Mouse (Mus musculus): ENCODE results near the gene Ankrd34a.

The Ankrd34a gene

DNA sequence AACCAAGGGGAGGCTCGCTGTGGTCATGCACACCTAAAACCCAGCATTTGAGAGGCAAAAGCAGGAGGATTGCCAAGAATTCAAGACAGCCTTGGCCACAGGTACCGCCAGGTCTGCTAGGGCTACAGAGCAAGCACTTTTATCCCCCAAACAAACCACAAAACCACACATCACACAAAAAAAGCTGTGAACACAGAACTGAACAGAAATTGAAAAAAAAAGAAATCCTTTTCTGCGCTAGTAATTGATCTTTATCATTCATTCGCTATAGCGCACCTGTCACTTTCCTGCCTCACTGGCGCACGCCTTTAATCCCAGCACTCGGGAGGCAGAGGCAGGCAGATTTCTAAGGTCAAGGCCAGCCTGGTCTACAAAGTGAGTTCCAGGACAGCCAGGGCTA lies 33.2 kb upstream of the Ankrd34a start:
- DNase-seq (ENCODE audit: low spot score in 2 of 2): no peak

- DNase-seq (ENCODE audit: low spot score in 2 of 2): no peak
Measured at GRCm38 (mm10) chr3:96563911-96564632, 32.4 kb upstream of the Ankrd34a start.

DNA sequence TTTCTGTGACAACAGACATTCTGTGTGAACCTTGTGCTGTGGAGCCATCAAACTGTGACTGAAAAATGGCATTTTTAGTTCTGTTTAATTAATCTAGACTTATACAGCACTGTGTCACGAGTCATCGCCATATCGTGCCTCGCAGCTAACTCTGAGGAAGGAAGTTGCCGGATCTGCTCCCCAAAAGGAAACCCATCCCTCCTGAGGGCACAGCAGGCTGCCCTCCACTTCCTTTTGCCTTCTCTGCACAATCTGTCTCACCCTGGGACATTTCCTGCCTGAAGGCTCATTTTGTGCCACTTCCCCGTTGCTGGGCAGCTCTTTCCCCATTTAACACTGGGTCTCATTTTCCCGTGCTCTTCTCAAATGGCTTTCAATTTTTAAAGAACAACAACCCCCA lies 31.8 kb upstream of the Ankrd34a start:
- DNase-seq (ENCODE audit: low spot score in 2 of 2): no peak

- DNase-seq (ENCODE audit: low spot score in 2 of 2): no peak
Measured at GRCm38 (mm10) chr3:96565105-96565504, 31.3 kb upstream of the Ankrd34a start.

- DNase-seq (ENCODE audit: low spot score in 2 of 2): no peak
Measured at GRCm38 (mm10) chr3:96566661-96567450, 29.6 kb upstream of the Ankrd34a start.

- DNase-seq (ENCODE audit: low spot score in 2 of 2): no peak
Measured at GRCm38 (mm10) chr3:96568605-96569004, 27.8 kb upstream of the Ankrd34a start.

DNA sequence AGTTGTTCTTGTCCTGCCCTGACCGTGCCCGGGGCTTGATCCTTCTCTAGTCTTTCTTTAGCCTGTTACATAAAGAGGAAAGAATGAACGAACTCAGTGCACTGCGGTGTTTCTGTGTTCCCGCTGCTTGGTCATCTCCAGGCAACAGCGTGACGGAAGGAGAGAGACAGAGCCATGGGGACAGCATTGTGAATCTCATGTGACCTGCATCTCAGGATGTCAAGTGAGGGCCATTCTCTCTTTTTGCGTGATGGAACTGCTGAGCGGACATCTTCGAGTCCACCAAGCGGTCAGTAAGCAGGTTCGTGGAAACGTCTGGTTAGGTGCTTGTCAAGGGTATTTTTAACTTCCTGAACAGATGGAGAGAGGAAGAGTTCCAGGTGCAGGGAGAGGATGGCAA lies 26.9 kb upstream of the Ankrd34a start:
- DNase-seq (ENCODE audit: low spot score in 2 of 2): no peak

DNA sequence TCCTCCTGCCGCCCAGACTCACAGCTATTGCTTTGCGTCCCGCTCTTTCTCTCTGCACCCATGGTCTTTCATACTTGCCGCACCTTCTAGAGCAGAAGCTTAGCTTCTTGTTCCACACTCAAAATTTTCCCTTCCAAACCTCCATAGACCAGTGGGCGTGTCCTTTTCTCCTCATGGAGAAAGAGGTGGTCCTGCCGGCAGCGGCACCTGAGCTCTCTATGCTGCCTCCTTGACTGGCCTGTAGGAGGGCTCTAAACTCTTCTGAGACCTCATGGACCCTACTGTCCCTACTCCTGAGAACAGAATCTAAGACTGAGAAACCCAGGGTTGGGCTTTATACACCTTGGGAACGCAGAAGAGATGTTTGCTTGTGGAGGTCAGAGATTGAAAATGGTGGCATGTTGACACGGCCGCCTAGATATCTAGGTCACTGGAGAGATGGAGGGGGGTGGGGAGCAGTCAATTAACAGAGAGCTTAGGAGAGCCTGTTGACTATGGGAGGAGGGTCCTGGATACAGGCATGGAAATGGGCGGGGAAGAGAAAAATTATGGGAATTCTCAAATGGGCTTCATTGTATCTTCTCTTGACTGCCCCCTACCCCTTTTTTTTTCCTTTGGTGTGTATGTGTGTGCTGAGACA lies 26.4 kb upstream of the Ankrd34a start:
- no peak for DNase-seq (ENCODE audit: low spot score in 2 of 2)

DNA sequence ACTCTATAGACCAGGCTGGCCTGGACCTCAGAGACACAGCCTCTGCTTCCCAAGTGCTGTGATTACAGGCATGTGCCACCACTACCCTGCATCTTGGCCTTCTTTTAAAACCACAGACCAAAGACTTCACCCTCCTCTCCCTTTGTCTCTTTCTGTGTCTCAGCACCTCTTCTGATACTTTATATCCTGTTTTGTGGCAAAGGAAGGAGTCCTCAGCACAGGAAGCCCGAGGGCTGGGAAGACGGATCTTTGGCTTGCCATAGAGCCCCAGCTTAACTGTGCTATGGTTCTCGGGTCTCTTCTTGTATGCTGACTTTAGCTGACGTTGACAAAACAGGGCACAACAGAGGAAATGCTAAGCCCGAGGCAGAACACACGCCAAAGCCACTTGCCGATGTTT lies 25.8 kb upstream of the Ankrd34a start:
- no peak for DNase-seq (ENCODE audit: low spot score in 2 of 2)

DNA sequence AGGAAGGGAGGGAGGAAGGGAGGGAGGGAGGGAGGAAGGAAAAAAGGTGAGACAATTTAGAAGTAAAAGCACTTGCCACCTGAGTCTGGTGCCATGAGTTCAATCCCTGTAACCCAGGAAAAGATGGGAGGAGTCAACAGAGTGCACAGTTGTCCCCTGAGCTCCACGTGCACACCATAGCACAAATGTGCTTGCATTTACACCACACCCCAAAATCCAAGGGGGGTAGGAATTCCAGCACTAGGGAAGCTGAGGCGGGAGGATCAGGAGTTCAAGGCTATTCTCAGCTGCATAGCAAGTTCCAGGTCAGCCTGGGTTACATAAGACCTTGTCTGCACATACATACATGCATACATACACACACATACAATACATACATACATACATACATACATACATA lies 25.1 kb upstream of the Ankrd34a start:
- DNase-seq (ENCODE audit: low spot score in 2 of 2): no peak

GRCm38 (mm10) chr3:96571896-96572698 lies 24.3 kb upstream of the Ankrd34a start:
- no peak for DNase-seq (ENCODE audit: low spot score in 2 of 2)

- DNase-seq (ENCODE audit: low spot score in 2 of 2): no peak
Measured at GRCm38 (mm10) chr3:96573611-96574511, 22.6 kb upstream of the Ankrd34a start.

DNA sequence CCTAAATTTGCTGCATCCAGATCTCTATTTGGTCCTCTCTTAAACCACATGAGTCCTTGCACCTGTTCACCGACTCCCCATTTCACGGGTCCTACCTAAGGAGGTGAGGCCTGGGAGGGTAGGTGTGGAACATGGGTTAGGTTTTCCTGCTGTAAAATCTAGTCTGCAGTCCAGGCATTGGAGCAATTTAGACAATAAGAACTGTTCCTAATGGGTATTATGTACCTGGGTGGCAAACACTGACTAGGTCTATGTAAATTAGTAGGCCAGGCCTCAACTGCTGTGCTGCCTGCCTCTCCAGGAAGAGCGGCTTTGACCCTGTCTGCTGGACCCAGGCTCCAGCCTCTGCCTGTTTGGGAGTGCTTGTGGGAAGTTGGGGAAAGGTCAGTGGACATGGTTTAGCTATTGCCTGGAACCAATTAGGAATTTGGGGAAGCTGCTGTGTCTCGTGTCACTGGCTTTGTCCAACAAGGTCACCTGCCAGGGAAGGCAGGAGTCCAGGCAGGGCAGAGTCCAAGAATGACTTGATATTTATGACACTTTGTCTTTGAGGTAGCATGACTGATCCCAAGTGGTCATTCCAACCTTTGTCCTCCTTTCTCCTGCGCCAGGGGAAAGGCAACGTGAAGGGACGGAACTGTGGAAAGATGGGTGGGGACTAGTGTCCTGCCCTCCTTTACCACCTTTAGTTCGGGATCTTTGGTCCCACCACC lies 21.0 kb upstream of the Ankrd34a start:
- peak in 1 of 2 experiments; percentile 82 for DNase-seq (ENCODE audit: low spot score in 2 of 2)

DNA sequence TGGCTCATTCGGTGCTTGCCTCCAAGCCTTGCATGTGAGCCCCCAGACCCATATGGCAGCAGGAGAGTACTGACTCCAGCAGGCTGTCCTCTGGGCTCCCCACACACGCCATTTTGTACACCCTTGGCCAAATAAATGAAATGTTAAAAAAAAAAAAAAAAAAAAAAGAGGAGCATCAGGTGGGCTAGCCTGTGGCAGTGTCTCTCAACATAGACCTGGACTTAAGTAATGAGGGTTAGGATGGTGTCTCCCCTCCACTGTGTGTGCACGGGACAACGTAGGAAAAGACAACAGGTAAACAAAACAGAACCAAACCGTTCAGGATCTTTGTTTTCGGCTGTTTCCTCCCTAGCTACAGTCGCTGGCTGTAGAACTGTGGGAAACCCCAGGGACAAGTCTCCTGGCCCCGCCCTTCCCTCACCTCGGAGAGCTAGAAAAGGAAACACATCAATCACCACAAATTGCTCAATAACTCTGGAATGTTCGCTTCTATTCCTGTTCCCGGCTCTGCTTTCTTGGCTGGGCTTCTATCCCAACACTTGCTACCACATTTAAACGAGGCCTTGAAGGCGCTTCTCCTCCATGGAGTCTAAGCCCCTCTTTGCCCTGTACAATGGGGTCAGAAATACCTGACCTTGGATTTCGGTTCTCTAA lies 20.3 kb upstream of the Ankrd34a start:
- peak in 1 of 2 experiments; percentile 82 for DNase-seq (ENCODE audit: low spot score in 2 of 2)

GRCm38 (mm10) chr3:96576690-96577541 lies 19.5 kb upstream of the Ankrd34a start, which contains the start of gene Gm16253:
Gm16253 (plus strand) TSS chr3:96576984.
- peak; percentile 91 to 94 for DNase-seq (ENCODE audit: low spot score in 2 of 2)

- no peak for DNase-seq (ENCODE audit: low spot score in 2 of 2)
Measured at GRCm38 (mm10) chr3:96577566-96577965, 18.9 kb upstream of the Ankrd34a start.

DNA sequence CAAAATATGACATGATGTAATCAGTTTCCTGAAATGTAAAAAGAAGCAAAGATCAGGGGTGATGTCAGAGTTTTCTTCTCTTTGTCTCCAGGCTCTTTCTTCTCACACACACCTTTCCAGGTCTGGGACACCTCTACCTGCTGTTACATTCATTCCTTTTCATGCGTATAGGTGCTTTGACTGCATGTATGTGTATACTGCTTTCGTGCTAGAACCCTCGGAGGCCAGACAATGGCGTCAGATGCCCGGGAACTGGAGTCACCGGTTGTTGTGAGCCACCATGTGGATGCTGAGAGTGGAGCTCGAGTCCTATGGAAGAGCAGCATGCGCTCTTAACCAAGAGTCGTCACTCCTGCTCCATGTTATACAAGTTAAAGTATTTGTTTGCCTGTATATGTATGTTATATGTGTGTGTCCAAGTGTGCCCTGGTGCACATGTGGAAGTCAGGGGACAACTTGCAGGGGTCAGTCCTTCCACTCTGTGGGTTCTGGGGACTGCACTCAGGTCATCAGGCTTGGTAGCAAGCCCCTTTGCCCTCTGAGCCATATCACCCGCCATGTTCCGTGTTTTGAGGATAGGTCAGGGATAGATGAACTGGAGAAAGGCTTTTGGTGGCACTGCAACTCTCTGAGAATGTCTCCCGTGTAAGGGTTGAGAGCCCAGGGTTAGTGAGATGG lies 17.7 kb upstream of the Ankrd34a start:
- no peak for DNase-seq (ENCODE audit: low spot score in 2 of 2)

DNA sequence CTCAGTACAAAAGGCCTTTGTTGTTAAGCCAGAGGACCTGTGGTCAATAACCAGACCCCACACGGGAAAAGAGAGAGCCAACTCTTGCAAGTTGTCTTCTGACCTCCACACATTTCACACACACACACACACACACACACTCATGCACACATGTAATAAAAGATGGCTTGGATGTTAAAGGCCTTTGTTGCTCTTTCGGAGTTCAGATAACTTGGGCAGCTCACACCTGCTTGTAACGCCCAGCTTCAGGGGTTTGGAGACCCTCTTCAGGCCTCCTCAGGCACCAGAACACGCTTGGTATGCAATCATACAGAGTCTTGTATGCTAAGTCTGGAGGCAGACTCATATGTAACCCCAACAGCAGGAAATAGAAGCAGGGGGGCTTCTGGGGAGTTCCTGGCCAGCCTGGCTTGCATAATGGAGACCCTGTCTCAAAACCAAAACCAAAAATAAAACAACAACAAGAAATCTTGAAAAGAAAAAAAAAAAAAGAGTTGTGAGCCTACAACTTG lies 17.1 kb upstream of the Ankrd34a start:
- no peak for DNase-seq (ENCODE audit: low spot score in 2 of 2)
